Mouse (Mus musculus): ENCODE measurements around the gene Taf1c. TPM values are rescaled to one million over a fixed set of nuclear protein-coding genes. Genes with fewer than 3 reads are reported as not detected.
A peak's percentile ranks its signal among the peaks of the same experiment; 100 is the strongest.

Taf1c gene
- 5.4 and 6.2 TPM in 2 replicates for polyA plus RNA-seq (2014; fragmentation: Nextera tagmentation; extraction: Ambion mirVana)

GRCm38 (mm10) chr8:119604996-119605395 is at the start of gene Taf1c:
Gene Taf1c (minus strand): TSS chr8:119605222.
- no peaks in the 10 kb centered on the region for H3K27me3 ChIP-seq (ENCODE audit: control insufficient read depth, insufficient read depth, low read length)
- H3K4me1 ChIP-seq (ENCODE audit: control insufficient read depth in 2 of 2, insufficient read depth in 2 of 2, low read length in 2 of 2) = peaks cover 6 to 8% of the 10 kb centered on the region in 2 experiments
- under 1% methylated on average over 23 of the region's 23 CpGs for WGBS
- peaks cover 8% of the 10 kb centered on the region; the same call in 1 of the 2 replicates for H3K9me3 ChIP-seq (ENCODE audit: control insufficient read depth, low read length)
- H3K9ac ChIP-seq (ENCODE audit: low read length) = peak within 1 kb of the TSS; percentile 91
- ATAC-seq (ENCODE audit: insufficient number of reproducible peaks, insufficient read depth, low FRiP score, low read depth) = peak; percentile 49
- H3K36me3 ChIP-seq (ENCODE audit: control insufficient read depth, insufficient read depth, low read length) = peaks cover 31% of the 10 kb centered on the region
- 0 out of 4 replicates have a peak within 1 kb of the TSS, but pooled peaks of 1 of the 2 experiments have one; percentile 25 for H3K27ac ChIP-seq (replicated peaks in 1 of 2; ENCODE audit: control insufficient read depth in 1 of 2, insufficient read depth in 1 of 2, low read depth in 2 of 2, low read length in 2 of 2)
- H3K4me2 ChIP-seq (ENCODE audit: low read length) = peak within 1 kb of the TSS; percentile 93
- peak within 1 kb of the TSS; percentile 71 to 78 for H3K4me3 ChIP-seq (ENCODE audit: control insufficient read depth in 1 of 2, insufficient read depth in 1 of 2, low read depth in 1 of 2, low read length in 2 of 2)

GRCm38 (mm10) chr8:119651324-119651723 is 46.3 kb upstream of the Taf1c start:
- H3K4me1 ChIP-seq (ENCODE audit: control insufficient read depth in 2 of 2, insufficient read depth in 2 of 2, low read length in 2 of 2) = no peaks in the 10 kb centered on the region
- H3K9me3 ChIP-seq (ENCODE audit: control insufficient read depth, low read length) = no peaks in the 10 kb centered on the region
- no peak overlapping the region for H3K4me2 ChIP-seq (ENCODE audit: low read length)
- no peak for ATAC-seq (ENCODE audit: insufficient number of reproducible peaks, insufficient read depth, low FRiP score, low read depth)
- H3K27me3 ChIP-seq (ENCODE audit: control insufficient read depth, insufficient read depth, low read length) = no peaks in the 10 kb centered on the region
- WGBS = 47% methylated on average over 2 of the region's 2 CpGs
- H3K36me3 ChIP-seq (ENCODE audit: control insufficient read depth, insufficient read depth, low read length) = no peaks in the 10 kb centered on the region
- no peak overlapping the region for H3K27ac ChIP-seq (replicated peaks in 1 of 2; ENCODE audit: control insufficient read depth in 1 of 2, insufficient read depth in 1 of 2, low read depth in 2 of 2, low read length in 2 of 2)
- no peak overlapping the region for H3K4me3 ChIP-seq (ENCODE audit: control insufficient read depth in 1 of 2, insufficient read depth in 1 of 2, low read depth in 1 of 2, low read length in 2 of 2)
- H3K9ac ChIP-seq (ENCODE audit: low read length) = no peak overlapping the region

- no peak overlapping the region for H3K4me2 ChIP-seq (ENCODE audit: low read length)
- ATAC-seq (ENCODE audit: insufficient number of reproducible peaks, insufficient read depth, low FRiP score, low read depth) = no peak
- H3K27ac ChIP-seq (replicated peaks in 1 of 2; ENCODE audit: control insufficient read depth in 1 of 2, insufficient read depth in 1 of 2, low read depth in 2 of 2, low read length in 2 of 2) = no peak overlapping the region
- no peaks in the 10 kb centered on the region for H3K9me3 ChIP-seq (ENCODE audit: control insufficient read depth, low read length)
- H3K27me3 ChIP-seq (ENCODE audit: control insufficient read depth, insufficient read depth, low read length) = no peaks in the 10 kb centered on the region
- no peak overlapping the region for H3K4me3 ChIP-seq (ENCODE audit: control insufficient read depth in 1 of 2, insufficient read depth in 1 of 2, low read depth in 1 of 2, low read length in 2 of 2)
- no peaks in the 10 kb centered on the region for H3K36me3 ChIP-seq (ENCODE audit: control insufficient read depth, insufficient read depth, low read length)
- no peak overlapping the region for H3K9ac ChIP-seq (ENCODE audit: low read length)
- WGBS = 78% methylated on average over 7 of the region's 7 CpGs
- no peaks in the 10 kb centered on the region for H3K4me1 ChIP-seq (ENCODE audit: control insufficient read depth in 2 of 2, insufficient read depth in 2 of 2, low read length in 2 of 2)
Measured at GRCm38 (mm10) chr8:119646846-119647245, 41.8 kb upstream of the Taf1c start.

- ATAC-seq (ENCODE audit: insufficient number of reproducible peaks, insufficient read depth, low FRiP score, low read depth) = no peak
- H3K9me3 ChIP-seq (ENCODE audit: control insufficient read depth, low read length) = no peaks in the 10 kb centered on the region
- WGBS = 75% methylated on average over 3 of the region's 3 CpGs
- H3K27me3 ChIP-seq (ENCODE audit: control insufficient read depth, insufficient read depth, low read length) = no peaks in the 10 kb centered on the region
- no peak overlapping the region for H3K4me2 ChIP-seq (ENCODE audit: low read length)
- no peaks in the 10 kb centered on the region for H3K36me3 ChIP-seq (ENCODE audit: control insufficient read depth, insufficient read depth, low read length)
- no peak overlapping the region for H3K27ac ChIP-seq (replicated peaks in 1 of 2; ENCODE audit: control insufficient read depth in 1 of 2, insufficient read depth in 1 of 2, low read depth in 2 of 2, low read length in 2 of 2)
- H3K9ac ChIP-seq (ENCODE audit: low read length) = no peak overlapping the region
- H3K4me1 ChIP-seq (ENCODE audit: control insufficient read depth in 2 of 2, insufficient read depth in 2 of 2, low read length in 2 of 2) = no peaks in the 10 kb centered on the region
- H3K4me3 ChIP-seq (ENCODE audit: control insufficient read depth in 1 of 2, insufficient read depth in 1 of 2, low read depth in 1 of 2, low read length in 2 of 2) = no peak overlapping the region
Measured at GRCm38 (mm10) chr8:119646197-119646596, 41.2 kb upstream of the Taf1c start.

GRCm38 (mm10) chr8:119644981-119645597 is 40.1 kb upstream of the Taf1c start:
- Histone ChIP-seq H3K36me3 (ENCODE audit: control insufficient read depth, insufficient read depth, low read length) (no peaks in the 10 kb centered on the region), H3K4me3 (ENCODE audit: control insufficient read depth in 1 of 2, insufficient read depth in 1 of 2, low read depth in 1 of 2, low read length in 2 of 2) (no peak overlapping the region), H3K4me1 (ENCODE audit: control insufficient read depth in 2 of 2, insufficient read depth in 2 of 2, low read length in 2 of 2) (no peaks in the 10 kb centered on the region), H3K27me3 (ENCODE audit: control insufficient read depth, insufficient read depth, low read length) (no peaks in the 10 kb centered on the region), H3K4me2 (ENCODE audit: low read length) (no peak overlapping the region), H3K27ac (replicated peaks in 1 of 2; ENCODE audit: control insufficient read depth in 1 of 2, insufficient read depth in 1 of 2, low read depth in 2 of 2, low read length in 2 of 2) (no peak overlapping the region), H3K9ac (ENCODE audit: low read length) (no peak overlapping the region), H3K9me3 (ENCODE audit: control insufficient read depth, low read length) (no peaks in the 10 kb centered on the region)
- no peak for ATAC-seq (ENCODE audit: insufficient number of reproducible peaks, insufficient read depth, low FRiP score, low read depth)
- 66% methylated on average over 18 of the region's 18 CpGs for WGBS

GRCm38 (mm10) chr8:119644429-119644960 is 39.5 kb upstream of the Taf1c start:
- no peak overlapping the region for H3K27ac ChIP-seq (replicated peaks in 1 of 2; ENCODE audit: control insufficient read depth in 1 of 2, insufficient read depth in 1 of 2, low read depth in 2 of 2, low read length in 2 of 2)

GRCm38 (mm10) chr8:119642960-119643359 is 37.9 kb upstream of the Taf1c start:
- 92% methylated on average over 1 of the region's 1 CpGs for WGBS
- H3K9me3 ChIP-seq (ENCODE audit: control insufficient read depth, low read length) = no peaks in the 10 kb centered on the region

More at GRCm38 (mm10) chr8:119644429-119644960, 39.5 kb upstream of the Taf1c start:
- H3K4me2 ChIP-seq (ENCODE audit: low read length) = no peak overlapping the region
- no peak overlapping the region for H3K9ac ChIP-seq (ENCODE audit: low read length)
- no peaks in the 10 kb centered on the region for H3K27me3 ChIP-seq (ENCODE audit: control insufficient read depth, insufficient read depth, low read length)
- no peak for ATAC-seq (ENCODE audit: insufficient number of reproducible peaks, insufficient read depth, low FRiP score, low read depth)
- H3K36me3 ChIP-seq (ENCODE audit: control insufficient read depth, insufficient read depth, low read length) = no peaks in the 10 kb centered on the region
- 83% methylated on average over 17 of the region's 17 CpGs for WGBS
- no peak overlapping the region for H3K4me3 ChIP-seq (ENCODE audit: control insufficient read depth in 1 of 2, insufficient read depth in 1 of 2, low read depth in 1 of 2, low read length in 2 of 2)
- no peaks in the 10 kb centered on the region for H3K9me3 ChIP-seq (ENCODE audit: control insufficient read depth, low read length)
- H3K4me1 ChIP-seq (ENCODE audit: control insufficient read depth in 2 of 2, insufficient read depth in 2 of 2, low read length in 2 of 2) = no peaks in the 10 kb centered on the region

More at GRCm38 (mm10) chr8:119642960-119643359, 37.9 kb upstream of the Taf1c start:
- no peak overlapping the region for H3K4me2 ChIP-seq (ENCODE audit: low read length)
- no peak overlapping the region for H3K4me3 ChIP-seq (ENCODE audit: control insufficient read depth in 1 of 2, insufficient read depth in 1 of 2, low read depth in 1 of 2, low read length in 2 of 2)
- no peaks in the 10 kb centered on the region for H3K36me3 ChIP-seq (ENCODE audit: control insufficient read depth, insufficient read depth, low read length)
- H3K4me1 ChIP-seq (ENCODE audit: control insufficient read depth in 2 of 2, insufficient read depth in 2 of 2, low read length in 2 of 2) = no peaks in the 10 kb centered on the region
- no peak for ATAC-seq (ENCODE audit: insufficient number of reproducible peaks, insufficient read depth, low FRiP score, low read depth)
- H3K9ac ChIP-seq (ENCODE audit: low read length) = no peak overlapping the region
- H3K27me3 ChIP-seq (ENCODE audit: control insufficient read depth, insufficient read depth, low read length) = no peaks in the 10 kb centered on the region
- no peak overlapping the region for H3K27ac ChIP-seq (replicated peaks in 1 of 2; ENCODE audit: control insufficient read depth in 1 of 2, insufficient read depth in 1 of 2, low read depth in 2 of 2, low read length in 2 of 2)
